Mouse (Mus musculus): ENCODE results near the gene Cpne9. TPM values are rescaled to one million over a fixed set of nuclear protein-coding genes. Genes with fewer than 3 reads are reported as not detected.

Cpne9 gene
- polyA plus RNA-seq, 1 experiment from 2014 or later, result not detected

- ATAC-seq (replicated peaks; ENCODE audit: low FRiP score, low read depth), result no peak
- Histone ChIP-seq H3K4me2 (ENCODE audit: low read length) (no peak overlapping the region), H3K9ac (ENCODE audit: low read depth, low read length) (no peak overlapping the region), H3K36me3 (ENCODE audit: insufficient read depth, low read length) (no peaks in the 10 kb centered on the region), H3K4me3 (replicated peaks; ENCODE audit: low read depth, low read length) (no peak overlapping the region), H3K27ac (no peak overlapping the region), H3K27me3 (ENCODE audit: insufficient read depth, low read length) (no peaks in the 10 kb centered on the region), H3K9me3 (replicated peaks; ENCODE audit: low read length) (no peaks in the 10 kb centered on the region), H3K4me1 (replicated peaks; ENCODE audit: insufficient read depth, low read length) (no peaks in the 10 kb centered on the region)
- no peak for DNase-seq (ENCODE audit: low spot score)
- 56% methylated on average over 10 of the region's 10 CpGs for WGBS
- no peak for TF ChIP-seq CTCF (IDR thresholded peaks at IDR 0.05; ENCODE audit: low read depth)
Observed at GRCm38 (mm10) chr6:113351653-113352052, 69.5 kb downstream of the Cpne9 start.

- H3K4me1 ChIP-seq (replicated peaks; ENCODE audit: insufficient read depth, low read length), result no peaks in the 10 kb centered on the region
- no peaks in the 10 kb centered on the region for H3K27me3 ChIP-seq (ENCODE audit: insufficient read depth, low read length)
- H3K4me3 ChIP-seq (replicated peaks; ENCODE audit: low read depth, low read length), result no peak overlapping the region
- H3K4me2 ChIP-seq (ENCODE audit: low read length), result no peak overlapping the region
- WGBS, result 66% methylated on average over 3 of the region's 3 CpGs
- DNase-seq (ENCODE audit: low spot score), result no peak
- no peak for ATAC-seq (replicated peaks; ENCODE audit: low FRiP score, low read depth)
- no peak for TF ChIP-seq CTCF (IDR thresholded peaks at IDR 0.05; ENCODE audit: low read depth)
- no peak overlapping the region for H3K27ac ChIP-seq
- no peaks in the 10 kb centered on the region for H3K9me3 ChIP-seq (replicated peaks; ENCODE audit: low read length)
- no peak overlapping the region for H3K9ac ChIP-seq (ENCODE audit: low read depth, low read length)
- no peaks in the 10 kb centered on the region for H3K36me3 ChIP-seq (ENCODE audit: insufficient read depth, low read length)
Observed at GRCm38 (mm10) chr6:113352820-113353219, 70.7 kb downstream of the Cpne9 start.

GRCm38 (mm10) chr6:113353696-113354095 is 71.6 kb downstream of the Cpne9 start:
- Histone ChIP-seq H3K4me2 (ENCODE audit: low read length) (no peak overlapping the region), H3K27ac (no peak overlapping the region), H3K4me1 (replicated peaks; ENCODE audit: insufficient read depth, low read length) (no peaks in the 10 kb centered on the region), H3K9ac (ENCODE audit: low read depth, low read length) (no peak overlapping the region), H3K4me3 (replicated peaks; ENCODE audit: low read depth, low read length) (no peak overlapping the region), H3K36me3 (ENCODE audit: insufficient read depth, low read length) (no peaks in the 10 kb centered on the region), H3K27me3 (ENCODE audit: insufficient read depth, low read length) (no peaks in the 10 kb centered on the region), H3K9me3 (replicated peaks; ENCODE audit: low read length) (no peaks in the 10 kb centered on the region)
- TF ChIP-seq CTCF (IDR thresholded peaks at IDR 0.05; ENCODE audit: low read depth), result no peak
- no peak for DNase-seq (ENCODE audit: low spot score)
- ATAC-seq (replicated peaks; ENCODE audit: low FRiP score, low read depth), result no peak
- 64% methylated on average over 3 of the region's 3 CpGs for WGBS

Other genes with a start within 250 kb of the Cpne9 start
- 41.5 and 42.1 TPM in 2 replicates for gene Thumpd3, start 236.1 kb upstream of the Cpne9 start, polyA plus RNA-seq (2015; fragmentation: Nextera tagmentation; extraction: Ambion mirVana)
- gene Setd5, start 204.9 kb upstream of the Cpne9 start, polyA plus RNA-seq (2015; fragmentation: Nextera tagmentation; extraction: Ambion mirVana), result 46.4 and 50.3 TPM in 2 replicates
- 0.20 and 0.45 TPM in 2 replicates for gene Lhfpl4, start 86.9 kb upstream of the Cpne9 start, polyA plus RNA-seq (2015; fragmentation: Nextera tagmentation; extraction: Ambion mirVana)
- gene Mtmr14, start 44.5 kb upstream of the Cpne9 start, polyA plus RNA-seq (2015; fragmentation: Nextera tagmentation; extraction: Ambion mirVana), result 30.5 and 33.7 TPM in 2 replicates
- 12.2 and 12.5 TPM in 2 replicates for gene Brpf1, start 24.8 kb downstream of the Cpne9 start, polyA plus RNA-seq (2015; fragmentation: Nextera tagmentation; extraction: Ambion mirVana)
- gene Ogg1, start 44.7 kb downstream of the Cpne9 start, polyA plus RNA-seq (2015; fragmentation: Nextera tagmentation; extraction: Ambion mirVana), result 14.0 TPM in 2 replicates
- gene Camk1, start 61.7 kb downstream of the Cpne9 start, polyA plus RNA-seq (2015; fragmentation: Nextera tagmentation; extraction: Ambion mirVana), result 90.6 and 99.7 TPM in 2 replicates
- gene Tada3, start 95.6 kb downstream of the Cpne9 start, polyA plus RNA-seq (2015; fragmentation: Nextera tagmentation; extraction: Ambion mirVana), result 37.9 and 39.9 TPM in 2 replicates
- 375 and 420 TPM in 2 replicates for gene Arpc4, start 95.8 kb downstream of the Cpne9 start, polyA plus RNA-seq (2015; fragmentation: Nextera tagmentation; extraction: Ambion mirVana)
- gene Ttll3, start 107.0 kb downstream of the Cpne9 start, polyA plus RNA-seq (2015; fragmentation: Nextera tagmentation; extraction: Ambion mirVana), result 1.5 and 2.0 TPM in 2 replicates
- gene Rpusd3, start 137.0 kb downstream of the Cpne9 start, polyA plus RNA-seq (2015; fragmentation: Nextera tagmentation; extraction: Ambion mirVana), result 24.4 and 30.5 TPM in 2 replicates
- gene Cidec, start 153.5 kb downstream of the Cpne9 start, polyA plus RNA-seq (2015; fragmentation: Nextera tagmentation; extraction: Ambion mirVana), result 0.17 and 0.23 TPM in 2 replicates
- gene Jagn1, start 160.3 kb downstream of the Cpne9 start, polyA plus RNA-seq (2015; fragmentation: Nextera tagmentation; extraction: Ambion mirVana), result 111 and 114 TPM in 2 replicates
- 10.9 and 11.1 TPM in 2 replicates for gene Il17re, start 176.2 kb downstream of the Cpne9 start, polyA plus RNA-seq (2015; fragmentation: Nextera tagmentation; extraction: Ambion mirVana)
- 28.0 and 28.8 TPM in 2 replicates for gene Il17rc, start 189.1 kb downstream of the Cpne9 start, polyA plus RNA-seq (2015; fragmentation: Nextera tagmentation; extraction: Ambion mirVana)
- gene Creld1, start 201.0 kb downstream of the Cpne9 start, polyA plus RNA-seq (2015; fragmentation: Nextera tagmentation; extraction: Ambion mirVana), result 25.7 and 28.7 TPM in 2 replicates
- gene Prrt3, start 219.6 kb downstream of the Cpne9 start, polyA plus RNA-seq (2015; fragmentation: Nextera tagmentation; extraction: Ambion mirVana), result 0.52 and 0.55 TPM in 2 replicates
- gene Emc3, start 249.3 kb downstream of the Cpne9 start, polyA plus RNA-seq (2015; fragmentation: Nextera tagmentation; extraction: Ambion mirVana), result 114 and 118 TPM in 2 replicates
- 3.0 and 5.1 TPM in 2 replicates for gene Fancd2, start 249.4 kb downstream of the Cpne9 start, polyA plus RNA-seq (2015; fragmentation: Nextera tagmentation; extraction: Ambion mirVana)